Mouse (Mus musculus) heart, embryonic 14.5 days (tissue): Measurements from ENCODE around the gene Mras. TPM values are rescaled to one million over a fixed set of nuclear protein-coding genes. Genes with fewer than 3 reads are reported as not detected.
A peak's percentile ranks its signal among the peaks of the same experiment; 100 is the strongest.

Experiments
- ATAC-seq: fragments of 200-750 bp; cut with Nextera tagmentation; 2 replicates; pipeline ENCODE4 v1.8.0; 2017; ENCODE audit warnings: low read depth, moderate TSS enrichment; ENCODE audit not compliant: insufficient number of reproducible peaks, insufficient read depth, low FRiP score
- H3K27ac ChIP-seq, 2 experiments: fragments of 200-500 bp in 1 of 2; fragments of 300-500 bp in 1 of 2; sonication (generic) in 1 of 2; replicated peaks in 1 of 2; 2 replicates each; pipeline ENCODE4 v1.5.1; 2012 to 2014; ENCODE audit warnings: low read depth in 2 of 2, low read length in 2 of 2, control low read depth in 1 of 2, mild to moderate bottlenecking in 1 of 2, mixed read lengths in 1 of 2; ENCODE audit not compliant: control insufficient read depth in 1 of 2, insufficient read depth in 1 of 2
- H3K27me3 ChIP-seq: fragments of 300-500 bp; sonication (generic); 2 replicates; pipeline ENCODE4 v1.6.1; 2014; ENCODE audit warnings: mild to moderate bottlenecking, low read length, control low read depth; ENCODE audit not compliant: control insufficient read depth, insufficient read depth
- H3K36me3 ChIP-seq: fragments of 300-500 bp; sonication (generic); 2 replicates; pipeline ENCODE4 v1.6.1; 2014; ENCODE audit warnings: mild to moderate bottlenecking, control low read depth, low read length, mixed read lengths; ENCODE audit not compliant: control insufficient read depth, insufficient read depth
- H3K4me1 ChIP-seq, 2 experiments: fragments of 200-500 bp in 1 of 2; fragments of 300-500 bp in 1 of 2; sonication (generic) in 1 of 2; 2 replicates each; pipeline ENCODE4 v1.6.1; 2012 to 2014; ENCODE audit warnings: low read length in 2 of 2, control low read depth in 1 of 2, mixed read lengths in 1 of 2; ENCODE audit not compliant: control insufficient read depth in 2 of 2, insufficient read depth in 2 of 2
- H3K4me2 ChIP-seq: fragments of 300-500 bp; sonication (generic); 2 replicates; pipeline ENCODE4 v1.6.1; 2014; ENCODE audit warnings: mild to moderate bottlenecking, low read length
- H3K4me3 ChIP-seq, 2 experiments: fragments of 200-500 bp in 1 of 2; fragments of 300-500 bp in 1 of 2; sonication (generic) in 1 of 2; 2 replicates each; pipeline ENCODE4 v1.5.1; 2012 to 2014; ENCODE audit warnings: low read length in 2 of 2, mild to moderate bottlenecking in 2 of 2, control low read depth in 1 of 2, low read depth in 1 of 2, moderate library complexity in 1 of 2; ENCODE audit not compliant: control insufficient read depth in 1 of 2, insufficient read depth in 1 of 2
- H3K9ac ChIP-seq: fragments of 300-500 bp; sonication (generic); 2 replicates; pipeline ENCODE4 v1.6.1; 2014; ENCODE audit warnings: mild to moderate bottlenecking, low read length
- H3K9me3 ChIP-seq: fragments of 300-500 bp; sonication (generic); 2 replicates; pipeline ENCODE4 v1.6.1; 2016; ENCODE audit warnings: low read length, control low read depth; ENCODE audit not compliant: control insufficient read depth
- WGBS: fragments of 180-500 bp; shearing (Covaris S2); extraction: QIAGEN DNeasy Blood & Tissue Kit; methylation state at CpG from one replicate; pipeline ENCODE4 v1.1.7; 2014; 5-methylcytosine and 5-hydroxymethylcytosine counted together
- polyA plus RNA-seq: library from polyadenylated mRNA; unstranded; fragments of >200 nt; fragmentation: Nextera tagmentation; extraction: Ambion mirVana; gene quantifications from 2 replicates; pipeline ENCODE4 v1.2.1, GENCODE M21; 2014

Mras gene
- polyA plus RNA-seq, 1 experiment from 2014 or later = 12.4 TPM

DNA sequence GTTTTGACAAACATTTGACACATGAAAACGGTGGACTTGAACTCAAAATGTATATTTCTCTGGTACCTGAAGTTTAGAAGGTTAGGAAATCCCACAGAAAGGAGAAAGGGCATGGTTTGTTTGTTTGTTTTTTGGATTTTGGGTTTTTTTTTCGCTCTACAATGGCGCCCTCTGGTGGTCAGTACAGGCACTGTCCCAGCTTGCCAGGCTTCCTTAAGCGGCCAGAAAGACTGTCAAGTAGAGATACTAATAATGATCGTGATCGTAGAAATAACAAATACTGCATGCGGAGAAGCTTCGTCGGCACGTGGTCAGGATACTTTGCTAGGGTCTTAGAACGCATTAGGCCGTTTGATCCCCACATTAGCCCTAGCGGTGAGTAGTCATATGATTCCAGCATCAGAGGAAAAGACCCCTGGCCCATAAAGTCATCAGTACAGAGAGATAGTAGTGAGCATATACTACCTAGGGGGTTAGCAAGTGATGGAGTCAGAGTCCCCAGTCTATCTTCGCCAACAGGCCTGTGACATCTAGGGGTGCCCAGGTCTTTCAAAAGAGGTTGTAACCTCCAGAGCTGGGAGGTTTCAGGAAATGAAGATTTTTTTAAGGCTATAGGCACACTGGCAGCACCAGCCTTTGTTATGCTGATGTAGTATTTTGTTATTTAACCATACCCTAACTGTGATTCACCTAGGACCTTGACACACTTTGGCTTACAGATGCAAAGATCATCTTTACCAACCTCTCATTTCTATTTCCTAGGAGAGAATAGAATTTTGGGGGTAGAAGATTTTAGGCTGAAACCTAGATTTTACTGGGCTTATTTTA, 60.4 kb downstream of the Mras start:
- Histone ChIP-seq H3K27ac (no peak overlapping the region), H3K27me3 (no peaks in the 10 kb centered on the region), H3K4me3 (no peak overlapping the region), H3K9me3 (no peaks in the 10 kb centered on the region), H3K4me1 (no peaks in the 10 kb centered on the region), H3K9ac (no peak overlapping the region), H3K36me3 (no peaks in the 10 kb centered on the region), H3K4me2 (peak overlapping the region; percentile 39; the same call in 1 of the 2 replicates)
- 9% methylated on average over 14 of the region's 14 CpGs for WGBS
- no peak for ATAC-seq

DNA sequence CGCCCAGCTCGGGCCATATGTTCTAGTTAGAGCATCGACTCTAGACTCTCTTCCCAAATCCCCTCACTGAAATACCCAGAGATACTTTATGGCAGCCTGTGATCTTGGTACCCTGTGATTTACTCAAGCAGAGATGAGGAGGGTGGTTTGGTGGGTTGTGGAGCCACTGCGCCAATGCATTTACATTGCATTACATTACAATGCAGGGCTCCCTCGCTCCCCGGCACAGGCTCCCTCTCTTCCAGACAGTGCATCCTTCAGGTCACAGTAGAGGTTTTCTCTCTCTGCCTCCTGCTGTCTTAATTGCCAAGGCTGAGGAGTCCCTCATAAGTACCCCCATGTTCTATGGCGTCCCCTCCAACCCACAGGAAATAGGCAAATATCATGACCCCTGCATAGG, 68.8 kb downstream of the Mras start:
- no peak overlapping the region for H3K4me3 ChIP-seq
- no peak for ATAC-seq
- no peaks in the 10 kb centered on the region for H3K9me3 ChIP-seq
- peaks cover 2% of the 10 kb centered on the region; the same call in 1 of the 2 replicates for H3K27me3 ChIP-seq
- no peak overlapping the region for H3K27ac ChIP-seq
- H3K4me1 ChIP-seq = no peaks in the 10 kb centered on the region
- no peak overlapping the region for H3K9ac ChIP-seq
- H3K36me3 ChIP-seq = no peaks in the 10 kb centered on the region
- no peak overlapping the region for H3K4me2 ChIP-seq
- WGBS = 64% methylated on average over 7 of the region's 7 CpGs

DNA sequence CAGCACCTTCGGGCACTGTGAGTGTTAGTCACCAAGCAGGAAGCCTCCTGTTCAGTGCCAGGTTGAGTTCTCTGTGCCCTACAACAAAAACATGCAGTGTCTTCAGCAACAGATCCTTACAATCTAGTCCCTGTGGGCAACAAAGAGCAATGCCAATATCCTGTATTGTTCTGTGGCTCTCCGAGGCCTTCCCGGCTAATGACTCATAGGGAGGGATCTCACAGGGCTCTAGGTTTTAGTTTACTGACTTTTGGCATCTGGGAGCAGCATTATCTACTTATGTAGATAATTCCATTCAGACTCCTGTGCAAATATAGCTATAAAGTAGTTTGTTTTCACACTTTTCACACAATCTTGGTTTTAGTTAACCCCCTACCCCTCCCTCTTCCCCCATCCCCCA, 71.3 kb downstream of the Mras start:
- Histone ChIP-seq H3K27ac (no peak overlapping the region), H3K4me2 (no peak overlapping the region), H3K9ac (no peak overlapping the region), H3K27me3 (peaks cover 20% of the 10 kb centered on the region; the same call in 1 of the 2 replicates), H3K9me3 (no peaks in the 10 kb centered on the region), H3K36me3 (no peaks in the 10 kb centered on the region), H3K4me3 (no peak overlapping the region), H3K4me1 (no peaks in the 10 kb centered on the region)
- ATAC-seq = no peak
- 59% methylated on average over 3 of the region's 3 CpGs for WGBS

DNA sequence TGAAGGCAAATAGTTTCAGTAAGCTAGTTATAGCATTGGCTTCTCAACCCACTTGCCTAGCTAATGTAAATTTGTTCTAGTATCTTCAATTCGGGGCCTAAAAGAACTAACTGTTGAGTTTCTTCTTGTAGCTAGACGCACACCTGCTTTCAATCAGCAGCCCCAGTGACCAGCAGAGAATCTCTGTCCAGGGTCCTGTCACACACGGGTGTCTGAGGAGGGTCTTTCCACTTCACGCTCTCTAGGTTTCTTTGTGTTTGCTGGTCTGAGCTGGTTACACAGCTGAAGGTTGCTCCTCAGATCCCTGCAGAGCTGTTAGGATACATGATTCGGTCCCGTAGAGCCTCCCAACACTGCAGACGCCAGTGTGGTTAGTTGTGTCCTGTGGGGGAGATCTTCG, 74.1 kb downstream of the Mras start:
- peaks cover 42% of the 10 kb centered on the region for H3K27me3 ChIP-seq
- ATAC-seq = no peak
- WGBS = 46% methylated on average over 8 of the region's 8 CpGs
- no peak overlapping the region for H3K4me3 ChIP-seq
- H3K36me3 ChIP-seq = no peaks in the 10 kb centered on the region
- no peak overlapping the region for H3K27ac ChIP-seq
- no peak overlapping the region for H3K4me2 ChIP-seq
- H3K9me3 ChIP-seq = no peaks in the 10 kb centered on the region
- peaks cover 0 to 5% of the 10 kb centered on the region in 2 experiments; a peak in 2 of 4 replicates for H3K4me1 ChIP-seq
- H3K9ac ChIP-seq = no peak overlapping the region

DNA sequence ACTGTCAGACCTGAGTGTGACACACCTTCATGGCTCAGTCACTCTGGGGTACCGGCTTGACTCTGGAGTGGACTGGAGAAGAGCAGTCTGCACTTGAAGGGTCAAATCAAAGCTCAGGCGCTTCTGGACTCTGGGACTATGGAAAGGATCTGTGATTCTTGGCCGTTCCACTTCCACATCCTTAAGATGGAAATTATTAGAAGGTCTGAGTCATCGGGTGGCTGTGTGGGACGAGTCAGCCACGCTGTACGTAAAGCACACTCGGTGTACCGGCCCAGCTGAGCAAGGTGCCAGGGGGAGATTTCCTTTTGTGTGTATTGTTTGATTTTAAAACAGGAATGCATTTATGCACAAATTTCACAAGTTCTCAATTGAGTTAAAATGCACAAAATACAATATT, 75.2 kb downstream of the Mras start:
- 77% methylated on average over 9 of the region's 9 CpGs for WGBS
- peaks cover 53% of the 10 kb centered on the region for H3K27me3 ChIP-seq
- no peak overlapping the region for H3K27ac ChIP-seq
- H3K36me3 ChIP-seq = no peaks in the 10 kb centered on the region
- H3K9ac ChIP-seq = no peak overlapping the region
- H3K9me3 ChIP-seq = no peaks in the 10 kb centered on the region
- H3K4me3 ChIP-seq = no peak overlapping the region
- H3K4me1 ChIP-seq = peaks cover 0 to 14% of the 10 kb centered on the region in 2 experiments; a peak in 3 of 4 replicates
- no peak for ATAC-seq
- no peak overlapping the region for H3K4me2 ChIP-seq

DNA sequence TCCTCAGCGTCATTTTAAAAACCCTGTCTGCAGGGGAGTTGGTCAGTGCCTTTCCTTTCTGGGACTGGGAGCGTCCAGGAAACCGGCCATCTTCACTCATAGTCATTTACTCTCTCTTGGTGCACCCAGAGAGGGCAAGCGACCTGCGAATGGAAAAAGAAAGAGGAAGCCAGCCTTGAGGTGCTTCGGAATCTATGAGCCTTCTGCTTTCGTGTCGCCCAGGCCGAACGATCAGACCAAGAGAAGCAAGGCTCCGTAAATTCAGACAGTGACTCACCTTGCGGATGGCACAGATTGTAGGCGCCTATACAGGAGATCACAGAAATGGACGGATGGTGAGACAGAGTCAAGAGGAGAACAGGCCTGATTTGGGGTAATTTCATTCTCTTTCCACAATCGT, 78.2 kb downstream of the Mras start:
- no peak overlapping the region for H3K27ac ChIP-seq
- peaks cover 76% of the 10 kb centered on the region for H3K27me3 ChIP-seq
- no peak overlapping the region for H3K4me2 ChIP-seq
- H3K9ac ChIP-seq = no peak overlapping the region
- no peaks in the 10 kb centered on the region for H3K36me3 ChIP-seq
- H3K4me3 ChIP-seq = no peak overlapping the region
- no peak for ATAC-seq
- no peaks in the 10 kb centered on the region for H3K9me3 ChIP-seq
- peaks cover 0 to 14% of the 10 kb centered on the region in 2 experiments; a peak in 3 of 4 replicates for H3K4me1 ChIP-seq
- WGBS = 86% methylated on average over 15 of the region's 15 CpGs

DNA sequence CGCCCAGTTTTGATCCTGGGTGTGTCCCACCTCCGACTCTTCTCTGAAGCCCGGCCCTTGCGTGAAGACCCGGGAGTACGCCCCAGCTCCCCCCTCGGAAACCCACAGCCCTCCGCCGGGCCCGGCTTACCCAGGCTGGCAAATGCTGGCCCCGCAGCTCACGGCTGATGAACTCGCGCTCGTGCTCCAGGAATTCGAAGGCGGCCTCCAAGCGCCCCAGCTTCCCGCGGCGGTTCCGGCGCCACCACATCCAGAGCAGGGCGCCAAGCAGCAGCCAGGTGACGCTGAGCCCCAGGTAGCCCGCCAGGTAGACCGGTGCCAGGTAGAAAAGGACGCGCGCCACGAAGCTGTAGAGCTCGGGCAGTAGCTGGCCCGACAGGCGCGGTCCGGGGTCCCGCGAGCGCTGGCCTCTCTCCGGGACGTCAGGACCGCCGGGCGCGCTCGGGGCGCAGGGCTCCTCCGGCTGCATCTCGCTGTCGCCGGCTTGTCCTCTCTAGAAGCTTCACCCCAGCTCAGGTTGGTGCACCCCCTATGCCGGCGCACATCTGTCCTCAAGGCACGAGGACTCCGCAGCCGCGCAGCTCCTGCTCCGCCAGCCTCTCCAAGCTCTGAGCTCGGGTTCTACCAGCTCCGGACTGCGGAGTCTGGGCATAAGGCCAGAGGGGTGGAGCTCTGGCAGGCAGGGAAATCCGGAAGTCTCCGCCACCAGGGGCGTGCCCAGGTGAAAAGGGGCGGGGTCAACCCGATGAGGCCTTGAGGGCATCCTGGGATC, 79.1 kb downstream of the Mras start, which contains the start of gene Esyt3:
Esyt3 (minus strand) TSS at position 637 of the 772 bp plus-strand sequence.
- H3K9ac ChIP-seq = peak within 1 kb of the TSS; percentile 56
- no peaks in the 10 kb centered on the region for H3K9me3 ChIP-seq
- H3K36me3 ChIP-seq = no peaks in the 10 kb centered on the region
- no peak for ATAC-seq
- H3K4me1 ChIP-seq = peaks cover 0 to 14% of the 10 kb centered on the region in 2 experiments; a peak in 3 of 4 replicates
- 1% methylated on average over 66 of the region's 66 CpGs for WGBS
- peak within 1 kb of the TSS; percentile 38 to 47 for H3K4me3 ChIP-seq
- peaks cover 72% of the 10 kb centered on the region for H3K27me3 ChIP-seq
- H3K4me2 ChIP-seq = peak within 1 kb of the TSS; percentile 87
- no peak within 1 kb of the TSS for H3K27ac ChIP-seq
